Mouse (Mus musculus) layer of hippocampus, postnatal 10 days (tissue): ENCODE measurements around the gene Scaf4. TPM values are rescaled to one million over a fixed set of nuclear protein-coding genes. Genes with fewer than 3 reads are reported as not detected.
"Not testable (repeated sequence)": the region's sequence is repeated elsewhere in the genome, so short reads cannot be mapped to it uniquely, and the experiment has no call there.

Source experiments
- DNase-seq, 2 experiments: peaks; one replicate each; pipeline ENCODE4 v3.0.0; 2021; ENCODE audit warnings: low spot score in 2 of 2
- total RNA-seq, 2 experiments: library from RNA; stranded (reverse); gene quantifications; 2 replicates each; pipeline ENCODE4 v1.2.3; 2021

The Scaf4 gene
- total RNA-seq, 2 experiments from 2014 or later, result 52.1 to 57.5 TPM

DNA sequence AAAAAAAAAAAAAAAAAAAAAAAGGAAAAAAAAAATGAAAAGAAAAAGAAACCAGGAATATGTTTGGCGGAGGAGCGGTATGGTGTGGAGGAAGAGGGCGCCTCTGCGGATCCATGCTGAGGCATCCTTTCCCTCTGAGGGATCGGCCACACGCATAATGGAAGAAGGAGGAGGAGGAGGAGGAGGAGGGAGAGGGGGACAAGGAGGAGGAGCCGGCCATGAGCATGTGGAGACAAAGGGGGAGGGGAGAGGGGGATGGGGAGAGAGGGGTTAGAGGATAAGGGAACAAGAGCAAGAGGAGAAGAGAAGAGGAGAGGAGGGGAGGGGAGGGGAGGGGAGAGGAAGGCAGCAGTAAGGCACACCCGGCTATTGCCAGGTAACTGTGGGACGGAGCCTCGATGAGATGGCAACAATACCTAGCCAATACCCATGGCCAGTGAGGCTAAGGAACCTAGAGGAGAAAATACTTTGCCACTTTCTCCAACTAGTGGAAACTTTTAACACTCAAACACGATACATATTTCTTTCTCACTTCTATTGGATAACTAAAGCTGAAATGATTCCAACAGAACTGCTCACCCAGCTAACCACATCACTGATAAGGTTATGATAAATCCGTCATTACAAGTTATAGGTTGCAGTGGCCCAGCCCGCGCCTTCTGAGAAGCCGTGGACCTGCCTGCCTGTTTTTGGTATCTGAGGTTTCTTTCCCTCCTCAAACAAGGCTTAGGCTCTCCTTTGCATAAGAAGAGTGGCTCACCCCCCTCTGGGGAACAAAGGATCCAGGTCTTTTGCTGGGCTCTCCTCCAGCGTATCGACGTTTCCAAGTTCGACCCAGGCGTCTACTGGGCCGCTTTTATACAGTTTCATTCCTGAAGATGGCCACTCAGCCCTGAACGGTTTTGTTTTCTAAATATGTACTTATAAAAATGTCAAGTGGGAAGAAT, 13.4 kb upstream of the Scaf4 start:
- no peak for DNase-seq

DNA sequence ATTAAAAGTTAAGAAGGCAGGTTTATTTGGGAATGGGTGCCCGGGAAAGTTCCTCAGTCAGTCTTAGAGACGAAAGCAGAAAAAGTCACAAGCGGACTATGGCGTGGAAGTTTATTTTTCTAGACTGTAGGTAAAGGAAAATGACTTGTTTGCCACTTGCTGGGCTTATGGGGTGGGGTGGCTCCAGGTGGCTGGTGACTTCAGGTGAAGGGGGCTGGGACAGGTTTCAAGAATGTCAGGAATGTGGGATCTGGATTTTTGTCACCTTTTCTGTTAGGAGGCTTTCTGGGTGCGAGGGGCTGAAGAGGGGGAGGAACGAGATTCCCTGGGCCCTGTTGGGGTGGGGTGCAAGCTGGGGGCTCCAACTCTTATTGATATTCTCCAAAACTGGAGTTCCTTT, 7.4 kb upstream of the Scaf4 start:
- no peak for DNase-seq

DNA sequence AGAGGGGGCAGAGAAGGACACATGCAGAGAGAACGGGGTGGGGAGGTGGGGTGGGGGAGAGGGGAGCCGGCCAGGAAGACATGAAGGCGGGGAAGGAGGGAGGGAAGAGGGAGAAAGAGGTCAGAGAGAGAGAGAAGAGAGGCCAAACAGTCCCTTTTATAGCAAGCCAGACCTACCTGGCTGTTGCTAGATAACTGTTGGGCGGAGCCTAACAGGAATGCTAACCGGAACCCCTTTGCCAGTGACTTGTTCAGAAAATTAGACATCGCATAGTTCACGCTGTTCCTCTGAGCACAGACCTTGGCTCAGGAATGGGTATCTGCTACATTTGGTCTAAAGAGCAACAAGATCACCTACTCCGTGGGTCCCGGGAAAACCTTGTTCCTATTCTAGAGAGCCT, 6.7 kb upstream of the Scaf4 start:
- DNase-seq, result no peak

DNA sequence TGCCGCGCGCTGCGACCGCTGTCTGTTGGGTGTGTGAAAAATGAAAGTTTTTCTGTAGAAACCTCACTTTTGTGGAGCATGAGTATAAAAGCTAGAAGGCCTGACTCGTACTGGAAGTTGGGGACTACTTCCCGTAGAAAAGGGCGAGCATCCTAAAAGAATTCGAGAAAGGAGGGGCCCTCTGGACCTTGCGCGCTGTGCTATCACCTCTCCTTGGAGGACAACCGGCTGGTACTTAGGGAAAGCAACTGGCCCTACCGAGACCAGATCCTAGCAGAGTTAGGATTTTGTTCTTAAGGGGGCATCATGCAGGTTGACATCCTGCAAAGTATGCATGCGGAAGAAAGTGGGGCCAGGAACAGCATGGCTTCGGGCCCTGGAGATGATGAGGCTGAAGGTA, 613 bp upstream of the Scaf4 start:
- DNase-seq, result no peak

DNA sequence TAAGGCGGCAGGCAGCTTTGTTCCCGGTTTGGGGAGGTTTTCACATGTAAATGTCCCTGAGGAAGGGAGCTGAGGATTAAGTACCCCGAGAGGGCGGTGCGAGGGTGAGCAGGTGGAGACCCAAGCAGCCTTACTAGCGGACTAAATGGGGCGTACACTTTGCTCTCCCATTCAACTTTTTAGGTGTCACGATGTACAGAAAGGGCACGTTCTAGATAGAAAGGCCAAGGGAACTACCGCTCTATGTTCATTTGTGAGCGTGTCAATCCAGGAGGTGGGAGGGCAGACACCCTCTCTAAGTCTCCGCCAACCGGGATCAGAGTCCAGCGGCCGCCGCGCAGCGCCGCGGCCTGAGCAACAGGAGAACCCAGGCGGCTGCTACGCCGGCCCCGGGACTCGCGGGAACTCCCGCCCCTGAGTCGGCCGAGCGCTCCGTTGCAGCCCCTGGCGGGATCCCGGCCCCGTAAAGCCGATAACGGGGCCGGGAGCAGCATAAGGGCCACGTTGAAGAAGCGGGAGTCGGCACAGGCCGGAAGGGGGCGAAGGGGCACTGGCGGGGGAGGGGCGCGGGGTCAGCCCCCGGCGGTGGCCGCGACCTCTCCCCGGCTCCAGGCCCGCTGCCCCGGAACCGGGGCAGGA, 918 bp downstream of the Scaf4 start:
- DNase-seq, result peak; percentile 39 to 41

DNA sequence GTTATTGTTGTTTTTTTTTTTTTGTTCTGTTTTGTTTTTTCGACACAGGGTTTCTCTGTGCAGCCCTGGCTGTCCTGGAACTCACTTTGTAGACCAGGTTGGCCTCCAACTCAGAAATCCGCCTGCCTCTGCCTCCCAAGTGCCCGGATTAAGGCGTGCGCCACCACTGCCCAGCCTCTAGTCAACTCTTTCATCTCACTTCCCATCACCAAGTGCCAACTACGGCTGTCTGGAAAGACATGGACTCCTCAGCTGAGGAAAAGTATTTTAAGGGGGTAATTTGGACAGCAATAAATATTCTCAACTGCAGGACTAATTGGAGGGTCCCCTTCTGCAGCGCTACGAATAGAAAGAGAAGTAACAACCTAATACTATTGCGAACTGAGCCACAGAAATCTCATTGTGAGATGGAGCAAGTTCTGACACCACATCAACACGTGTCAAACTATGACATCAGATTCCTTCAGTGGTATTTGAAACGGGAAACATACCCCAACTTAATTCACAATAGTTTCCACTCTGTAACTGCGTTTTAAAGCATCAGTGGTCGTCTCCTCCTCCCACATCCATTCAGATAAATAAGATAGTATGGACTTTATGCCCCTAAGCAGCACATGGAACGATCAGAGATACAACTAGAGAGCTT, 1.6 kb downstream of the Scaf4 start:
- no peak for DNase-seq

DNA sequence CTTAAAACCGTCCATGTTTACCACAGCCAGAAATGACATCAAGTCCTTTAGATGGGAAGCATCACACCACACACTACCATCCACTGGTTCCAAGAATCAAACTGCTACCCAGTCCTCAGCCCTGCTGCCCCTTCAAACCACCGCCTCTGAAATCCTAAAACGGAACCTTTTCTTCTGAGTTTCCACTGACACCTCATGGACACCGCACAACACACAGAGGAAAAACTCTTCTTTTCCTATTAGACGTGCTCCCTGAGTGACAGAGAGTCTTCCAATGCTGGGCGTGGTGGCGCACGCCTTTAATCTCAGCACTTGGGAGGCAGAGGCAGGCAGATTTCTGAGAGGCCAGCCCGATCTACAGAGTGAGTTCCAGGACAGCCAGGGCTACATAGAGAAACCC, 2.9 kb downstream of the Scaf4 start:
- no peak for DNase-seq

DNA sequence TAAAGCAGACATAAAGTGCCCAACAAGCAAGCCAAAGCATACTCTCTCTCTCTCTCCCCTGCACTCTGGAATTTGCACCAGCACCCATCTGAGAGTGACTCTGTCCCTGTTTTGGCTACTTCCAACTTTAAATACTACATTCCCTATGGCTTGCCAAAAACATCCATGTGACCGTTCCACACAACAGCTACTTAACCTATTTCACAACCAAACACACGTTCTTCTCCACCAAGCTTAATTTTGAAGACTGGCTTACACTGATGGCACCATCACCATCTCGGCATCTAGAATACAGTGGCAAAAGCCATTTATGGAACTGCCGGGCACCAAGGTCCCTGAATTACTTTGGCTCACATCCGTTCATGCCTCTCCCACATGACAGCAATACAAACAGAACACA, 3.3 kb downstream of the Scaf4 start:
- no peak for DNase-seq

DNA sequence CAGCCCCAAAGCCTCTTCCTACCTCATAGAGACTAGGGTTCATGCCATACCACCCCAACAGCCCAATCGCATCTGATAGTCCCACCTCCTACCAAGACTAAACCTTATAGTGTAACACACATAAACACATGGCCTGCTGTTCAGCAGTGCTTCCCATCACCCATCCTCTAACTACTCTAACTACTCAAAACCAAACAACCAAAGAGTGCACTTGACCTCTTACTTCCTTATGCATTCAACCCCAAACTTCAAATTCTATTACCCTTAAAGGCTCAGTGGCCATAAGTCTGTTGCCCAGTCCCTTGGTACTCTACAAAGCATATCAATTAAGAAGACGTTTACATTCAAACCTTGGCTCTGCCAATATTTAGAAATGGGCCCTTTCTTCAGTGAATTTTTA, 3.8 kb downstream of the Scaf4 start:
- no peak for DNase-seq

DNA sequence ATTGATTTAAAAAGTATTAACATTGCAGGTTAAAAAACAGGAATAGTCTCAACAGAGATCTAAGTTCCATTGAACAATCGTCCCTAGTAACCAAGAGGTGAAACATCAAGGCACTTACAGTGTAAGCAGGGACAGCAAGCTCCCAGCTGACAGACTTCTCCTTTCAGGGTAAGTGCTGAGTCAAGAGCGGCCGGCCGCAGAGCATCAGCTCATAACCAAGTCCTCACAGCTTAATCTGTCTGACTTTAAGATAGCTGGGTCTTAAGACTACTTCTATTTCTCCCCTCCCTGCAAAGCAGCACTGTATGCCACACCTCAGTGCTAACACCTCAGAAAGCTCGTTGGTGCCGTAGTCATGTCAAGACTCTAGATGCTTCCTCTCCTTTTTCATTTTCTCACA, 5.2 kb downstream of the Scaf4 start:
- no peak for DNase-seq

DNA sequence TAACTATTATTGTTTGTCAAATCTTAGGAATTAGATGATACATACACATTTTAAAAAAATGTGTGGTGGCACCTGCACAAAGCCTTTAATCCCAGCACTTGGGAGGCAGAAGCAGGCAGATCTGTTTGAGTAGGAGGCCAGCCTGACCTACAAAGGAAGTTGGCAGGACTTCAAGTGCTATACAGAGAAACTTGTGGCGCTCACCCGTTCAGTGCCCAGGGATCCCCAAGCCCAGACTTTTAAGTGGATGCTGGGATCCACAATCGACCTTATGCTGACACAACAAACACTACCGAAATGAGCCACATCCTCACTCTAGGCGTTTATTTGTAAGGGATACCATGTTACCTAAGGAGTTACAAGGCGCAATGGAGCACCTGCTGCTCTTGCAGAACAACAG, 8.8 kb downstream of the Scaf4 start:
- DNase-seq, result no peak

DNA sequence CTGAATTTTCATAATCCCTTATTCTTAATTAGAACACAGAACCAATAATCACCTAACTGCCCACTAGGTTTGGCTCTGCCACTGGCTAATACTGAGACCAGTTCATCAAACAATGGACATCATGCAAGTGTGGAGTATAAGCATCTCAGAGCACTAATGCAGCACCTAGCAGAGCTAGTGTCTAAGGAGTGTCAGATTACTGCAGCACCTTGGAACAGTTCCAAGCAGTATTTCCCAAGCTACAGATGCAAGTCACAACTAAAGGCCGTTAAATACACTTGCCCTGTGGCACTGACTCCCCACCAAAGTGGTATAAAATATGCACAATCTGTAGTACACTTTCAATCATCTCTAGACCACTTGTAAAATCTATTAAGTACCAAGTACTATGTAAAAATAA, 17.7 kb downstream of the Scaf4 start:
- DNase-seq, result no peak

DNA sequence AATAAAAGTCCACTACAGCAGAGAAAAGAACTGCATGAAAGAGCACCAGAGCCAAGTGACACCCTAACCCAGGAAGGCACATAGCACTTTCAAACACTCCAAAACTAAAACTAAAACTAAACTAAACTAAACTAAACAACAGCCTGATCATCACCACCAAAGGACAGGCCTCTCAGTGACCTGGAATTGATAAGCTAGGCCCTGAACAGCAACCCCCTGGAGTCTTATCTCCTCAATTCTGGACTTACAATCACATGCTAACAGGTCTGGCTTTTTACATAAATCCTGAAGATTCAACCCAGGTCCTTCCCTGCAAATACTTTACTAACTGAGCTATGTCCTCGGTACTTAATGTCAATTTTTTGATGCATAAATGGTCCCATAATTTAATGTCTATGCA, 19.2 kb downstream of the Scaf4 start:
- no peak for DNase-seq

DNA sequence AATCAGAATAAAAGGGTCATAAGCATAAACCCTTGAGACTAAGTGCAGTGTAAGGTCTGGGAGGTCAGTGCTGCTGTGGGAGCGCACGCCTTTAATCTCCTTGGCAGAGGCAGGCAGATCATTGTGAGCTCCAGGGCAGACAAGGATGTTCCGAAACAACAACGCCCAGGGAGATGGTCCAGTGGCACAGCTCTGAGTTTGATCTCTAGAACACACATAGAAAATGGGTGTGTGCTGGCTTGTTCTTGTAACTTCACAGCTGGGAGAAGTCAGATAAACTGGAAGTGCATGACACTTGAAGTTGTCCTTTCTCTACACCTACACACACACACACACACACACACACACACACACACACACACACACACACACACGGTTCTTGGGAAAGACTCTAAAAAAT, 20.3 kb downstream of the Scaf4 start:
- no peak for DNase-seq

DNA sequence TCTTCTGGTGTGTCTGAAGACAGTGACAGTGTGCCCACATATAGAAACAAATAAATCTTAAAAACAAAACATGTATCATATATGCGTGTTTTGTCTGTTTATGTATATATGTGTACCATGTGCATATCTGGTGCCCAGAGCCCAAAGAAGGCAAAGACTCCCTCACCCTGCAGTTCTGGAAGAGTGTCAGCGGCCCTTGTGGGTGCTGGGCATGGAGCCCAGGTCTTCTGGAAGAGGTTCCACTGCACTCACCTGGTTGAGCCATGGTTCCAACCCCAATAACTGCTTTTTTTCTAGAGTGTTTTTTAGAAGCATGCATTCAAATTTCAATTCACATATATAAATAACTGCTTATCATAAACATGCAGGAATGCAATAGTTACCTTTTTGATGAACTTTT, 22.5 kb downstream of the Scaf4 start:
- DNase-seq, result no peak

DNA sequence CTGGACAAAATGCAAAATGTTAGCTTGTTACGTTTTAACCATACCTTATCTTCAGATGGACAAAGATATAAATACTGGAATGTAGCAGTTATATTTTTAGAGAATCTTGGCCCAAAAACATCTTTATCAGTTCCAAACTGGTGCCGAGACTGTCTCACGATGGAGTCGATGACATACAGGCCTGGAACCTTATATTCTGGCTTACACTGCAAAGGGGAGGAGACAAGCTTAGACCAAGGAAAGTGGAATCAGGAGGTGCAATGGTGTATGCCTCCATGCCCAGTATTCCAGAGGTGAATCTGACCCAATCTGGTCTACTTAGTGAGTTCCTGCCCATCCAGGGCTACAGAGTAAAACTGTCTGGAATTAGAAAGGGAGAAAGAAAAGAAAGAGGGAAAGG, 24.2 kb downstream of the Scaf4 start:
- no peak for DNase-seq

DNA sequence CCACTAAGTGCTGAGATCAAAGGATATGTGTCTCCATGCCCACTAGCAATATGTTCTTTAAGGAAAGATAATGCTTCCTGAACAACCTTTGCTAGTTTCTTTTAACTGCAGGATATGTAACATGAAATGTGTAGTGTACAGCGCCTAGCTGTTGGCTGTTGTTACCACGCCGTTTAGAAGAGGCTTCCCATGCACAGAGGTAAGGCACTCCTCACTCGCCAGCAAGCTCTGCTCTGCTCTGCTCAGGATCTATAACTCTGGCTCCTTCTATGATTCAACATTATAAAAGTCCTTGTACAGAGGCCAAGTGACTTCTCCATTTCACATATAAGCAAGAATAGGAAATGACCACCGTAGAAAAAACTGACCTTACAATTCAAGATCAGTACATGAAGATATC, 24.7 kb downstream of the Scaf4 start:
- DNase-seq, result no peak

DNA sequence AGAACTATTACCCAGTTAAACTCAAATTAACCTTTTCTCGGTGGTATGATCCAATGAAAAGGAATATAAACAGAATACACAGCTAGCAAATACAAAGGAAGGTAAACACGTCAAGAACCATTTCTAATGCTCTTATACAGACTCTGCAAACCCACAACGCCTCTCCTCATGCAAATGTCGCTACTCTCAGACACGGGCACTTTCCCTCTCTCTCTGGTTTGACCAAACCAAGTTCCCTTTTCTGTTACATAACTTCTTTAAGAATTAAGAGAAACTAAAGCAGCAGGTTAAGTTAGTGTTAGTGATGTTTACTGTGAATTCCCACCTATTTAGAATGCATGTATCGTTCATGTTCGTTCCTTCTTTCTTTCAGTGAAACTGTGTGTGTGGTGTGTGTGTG, 25.4 kb downstream of the Scaf4 start:
- no peak for DNase-seq

DNA sequence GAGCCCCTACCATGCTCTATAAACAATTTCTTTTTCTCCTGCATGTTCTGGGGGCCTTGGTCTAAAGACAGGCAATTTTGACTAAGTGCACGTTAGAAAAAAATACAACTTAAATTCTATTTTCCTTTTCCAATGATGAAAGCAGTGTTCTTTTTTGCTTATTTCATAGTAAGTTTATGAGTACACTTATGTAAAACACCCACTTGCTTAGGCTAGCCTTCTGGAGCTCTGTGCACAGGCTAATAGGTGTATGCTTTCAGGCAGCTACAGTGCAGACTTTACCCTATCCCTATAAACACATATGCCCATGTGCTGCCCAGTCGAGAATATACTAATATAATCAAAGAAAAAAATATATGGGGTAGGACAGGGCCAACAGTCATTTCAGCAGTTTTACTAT, 31.8 kb downstream of the Scaf4 start:
- DNase-seq, result no peak

DNA sequence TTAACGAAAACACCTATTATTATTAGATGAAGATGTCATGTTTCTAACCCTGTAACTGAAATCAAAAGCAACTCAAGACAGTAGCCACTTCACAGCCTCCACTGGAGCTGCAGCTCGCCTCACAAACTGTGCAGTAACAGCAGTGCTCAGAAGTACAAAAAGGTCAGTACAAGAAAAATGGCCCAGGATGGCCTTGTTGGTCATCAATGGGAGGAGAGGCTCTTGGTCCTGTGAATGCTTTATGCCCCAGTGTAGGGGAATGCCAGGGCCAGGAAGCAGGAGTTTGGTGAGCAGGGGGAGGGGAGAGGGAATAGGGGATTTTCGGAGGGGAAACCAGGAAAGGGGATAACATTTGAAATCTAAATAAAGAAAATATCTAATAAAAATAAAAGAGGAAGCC, 33.0 kb downstream of the Scaf4 start:
- DNase-seq, result not testable (repeated sequence)

DNA sequence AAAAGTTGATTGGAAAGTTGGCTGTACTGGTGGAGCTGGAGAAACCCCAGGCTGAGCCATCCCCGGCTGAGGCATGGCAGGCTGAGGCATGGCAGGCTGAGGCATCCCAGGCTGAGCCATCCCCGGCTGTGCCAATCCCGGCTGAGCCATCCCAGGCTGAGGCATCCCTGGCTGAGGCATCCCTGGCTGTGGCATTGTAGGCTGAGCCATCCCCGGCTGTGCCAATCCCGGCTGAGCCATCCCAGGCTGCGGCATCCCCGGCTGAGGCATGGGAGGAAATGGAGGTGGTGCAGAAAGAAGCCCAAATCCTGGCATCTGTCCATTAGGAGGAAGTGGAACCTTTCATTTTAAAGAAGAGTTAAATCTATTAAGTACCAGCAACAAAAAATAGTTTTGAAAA, 34.2 kb downstream of the Scaf4 start:
- no peak for DNase-seq
